Mouse (Mus musculus) ES-E14 (cell line): ENCODE results near the gene March7.

Experiments
- CHD2 ChIP-seq: IDR thresholded peaks from 2 replicates; pipeline ENCODE4 v1.6.1; 2014; ENCODE audit warnings: mild to moderate bottlenecking, low read depth, low read length, inconsistent platforms
- ZNF384 ChIP-seq: IDR thresholded peaks from 2 replicates; pipeline ENCODE4 v1.6.1; 2012; ENCODE audit warnings: low read depth, low read length, inconsistent platforms

DNA sequence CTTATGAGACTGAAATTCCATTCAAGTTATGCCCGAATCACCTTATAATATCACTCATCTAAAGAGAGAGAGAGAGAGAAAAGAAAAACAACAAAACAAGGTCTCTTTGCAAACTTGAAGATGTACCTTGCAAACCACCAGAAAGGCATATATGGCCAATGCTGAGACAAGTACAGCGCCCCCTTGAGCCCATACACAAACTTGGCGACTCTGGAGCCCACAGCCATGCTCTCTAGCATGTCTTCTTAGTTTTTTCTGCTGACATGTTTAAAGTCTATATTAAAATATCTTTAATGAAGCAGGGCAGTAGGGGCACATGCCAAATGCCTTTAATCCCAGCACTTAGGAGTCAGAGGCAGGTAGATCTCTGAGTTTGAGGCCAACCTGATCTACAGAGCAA, 36.5 kb upstream of the March7 start:
- no peak for TF ChIP-seq ZNF384
- TF ChIP-seq CHD2: no peak
